In the genomic region with DNA sequence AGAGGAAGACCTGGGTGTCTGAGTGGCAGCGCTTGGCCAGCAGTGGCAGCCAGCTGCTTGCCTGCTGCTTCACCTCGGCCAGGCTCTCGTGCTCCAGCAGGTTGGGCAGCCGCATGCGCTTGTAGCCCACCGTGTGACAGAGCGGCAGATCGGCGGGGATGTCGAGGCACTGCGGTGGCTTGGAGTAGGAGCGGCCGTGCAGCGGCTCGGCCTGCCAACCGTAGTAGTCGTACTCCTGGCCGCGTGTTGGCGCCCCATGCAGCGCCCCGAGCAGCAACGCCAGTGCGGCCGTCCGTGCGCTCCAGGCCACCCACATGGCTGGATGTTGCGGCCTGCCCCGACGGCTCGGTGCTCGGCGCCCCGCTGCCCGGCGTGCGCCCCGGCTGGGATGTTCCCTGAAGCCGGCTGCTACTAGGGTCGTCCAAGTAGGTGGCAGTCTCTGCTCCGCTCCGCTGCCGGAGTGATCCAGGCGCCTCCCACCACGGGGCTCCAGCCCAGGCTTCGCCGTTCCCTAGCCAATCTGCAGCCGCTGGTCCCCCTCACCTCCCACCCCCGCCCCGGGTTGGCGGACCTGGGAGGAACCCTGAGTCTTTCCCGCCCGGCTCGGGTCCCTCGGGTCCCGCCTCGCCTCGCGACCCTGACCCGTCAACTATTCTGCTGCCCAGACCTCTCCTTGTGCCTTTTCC, we compare ENCODE assay signal across 9 mouse cellular contexts. TPM values are rescaled to one million over a fixed set of nuclear protein-coding genes. Genes with fewer than 3 reads are reported as not detected.
DNase-seq lines count a peak whose midpoint lies in the region; ATAC-seq and TF ChIP-seq lines count a peak whose summit lies in the region.
"Had no signal": no experiment of that assay in that cellular context is flagged by ENCODE, and none has a peak within 500 bp of the region (broad histone marks: within the 10 kb centered on the region; RNA-seq: fewer than 3 reads in every experiment).

TSS of gene Sfrp5 (minus strand) at position 557 of the 686 bp plus-strand sequence.

- peak within 1 kb of the TSS; percentile 50 for H3K4me3 ChIP-seq in gastrocnemius, adult 2 months
- peak within 1 kb of the TSS; percentile 39 for H3K4me3 ChIP-seq in heart, embryonic 16.5 days (ENCODE audit: low read length)
- H3K4me3 ChIP-seq in midbrain, embryonic 13.5 days (replicated peaks) = peak within 1 kb of the TSS; percentile 32
- H3K4me3 ChIP-seq: layer of hippocampus, adult 2 months had no signal

- H3K9me3 ChIP-seq in heart, embryonic 16.5 days (replicated peaks; ENCODE audit: control insufficient read depth, low read length) = no peaks in the 10 kb centered on the region
- H3K9me3 ChIP-seq in midbrain, embryonic 13.5 days = no peaks in the 10 kb centered on the region

- peak within 1 kb of the TSS; percentile 42; the same call in 1 of the 2 replicates for H3K9ac ChIP-seq in heart, embryonic 16.5 days (ENCODE audit: low read length)
- peak within 1 kb of the TSS; percentile 32; the same call in 1 of the 2 replicates for H3K9ac ChIP-seq in midbrain, embryonic 13.5 days (replicated peaks)

- WGBS in heart, embryonic 16.5 days = 1% methylated on average over 55 of the region's 60 CpGs
- WGBS in midbrain, embryonic 13.5 days = under 1% methylated on average over 60 of the region's 60 CpGs

- no peaks in the 10 kb centered on the region for H3K36me3 ChIP-seq in heart, embryonic 16.5 days (ENCODE audit: control insufficient read depth, insufficient read depth)
- no peaks in the 10 kb centered on the region for H3K36me3 ChIP-seq in midbrain, embryonic 13.5 days

- intact Hi-C loops in gastrocnemius, adult 2 months (cut with DNase I) = no loop called here
- intact Hi-C loops in left cerebral cortex, postnatal 25 days (cut with DNase I) = no loop called here
- intact Hi-C loops in gastrocnemius, postnatal 36 days (cut with DNase I) = no loop called here

- H3K27me3 ChIP-seq in heart, embryonic 16.5 days (ENCODE audit: control insufficient read depth, insufficient read depth, low read length) = peaks cover 65% of the 10 kb centered on the region
- H3K27me3 ChIP-seq in midbrain, embryonic 13.5 days = peaks cover 67% of the 10 kb centered on the region

- no peak for DNase-seq in gastrocnemius, adult 2 months
- DNase-seq in gastrocnemius, postnatal 4 days (ENCODE audit: low spot score in 2 of 2) = no peak
- DNase-seq in embryo, embryonic 10 days (ENCODE audit: low spot score) = peak; percentile 37
- DNase-seq in left cerebral cortex, postnatal 25 days (ENCODE audit: low spot score in 2 of 2) = no peak
- DNase-seq in layer of hippocampus, adult 9-11 months = no peak
- DNase-seq in gastrocnemius, postnatal 36 days = no peak

- peak within 1 kb of the TSS; percentile 58 for H3K4me2 ChIP-seq in heart, embryonic 16.5 days (ENCODE audit: low read depth, low read length)
- peak within 1 kb of the TSS; percentile 49 for H3K4me2 ChIP-seq in midbrain, embryonic 13.5 days (replicated peaks)

- H3K4me1 ChIP-seq in heart, embryonic 16.5 days (ENCODE audit: control insufficient read depth, insufficient read depth, low read length) = peaks cover 6% of the 10 kb centered on the region; the same call in 1 of the 2 replicates
- H3K4me1 ChIP-seq in midbrain, embryonic 13.5 days (replicated peaks) = peaks cover 13% of the 10 kb centered on the region

- TF ChIP-seq CTCF in gastrocnemius, adult 2 months (IDR thresholded peaks at IDR 0.05) = no peak

- peak within 1 kb of the TSS; percentile 35 for H3K27ac ChIP-seq in gastrocnemius, adult 2 months
- no peak within 1 kb of the TSS for H3K27ac ChIP-seq in heart, embryonic 16.5 days (ENCODE audit: low read length)
- no peak within 1 kb of the TSS for H3K27ac ChIP-seq in midbrain, embryonic 13.5 days
- H3K27ac ChIP-seq: layer of hippocampus, adult 2 months had no signal

- ATAC-seq in heart, embryonic 16.5 days (replicated peaks; ENCODE audit: extremely low read depth, insufficient read depth, low FRiP score) = peak; percentile 33; the same call in 1 of the 2 replicates
- peak; percentile 40 for ATAC-seq in midbrain, embryonic 13.5 days

RNA-seq across cellular contexts. Expression of gene Sfrp5, which starts in this region (rescaled TPM):
- total RNA-seq in gastrocnemius, adult 2 months (2021) = 1 to 10 TPM; 4.2 to 5.6 TPM
- total RNA-seq in gastrocnemius, postnatal 4 days (2021) = 1 to 10 TPM; 4.5 to 4.8 TPM
- 3.1 and 3.5 TPM in 2 replicates for polyA plus RNA-seq in heart, embryonic 16.5 days (2015; fragmentation: Nextera tagmentation; extraction: Ambion mirVana)
- 0.11 and 0.17 TPM in 2 replicates for polyA plus RNA-seq in midbrain, embryonic 13.5 days (2015; fragmentation: Nextera tagmentation; extraction: Ambion mirVana)
- 1 to 10 TPM in 1 of 2 experiments, under 1 TPM in 1; 0.62 to 1.3 TPM for total RNA-seq in left cerebral cortex, postnatal 25 days (2021)
- 1 to 10 TPM; 1.9 to 6.3 TPM for total RNA-seq in gastrocnemius, postnatal 36 days (2021)

Comparison
In these comparisons a context has a peak if more than half of its experiments do, and no peak if none do; other contexts are left out.
1. Peak in ATAC-seq, H3K4me3 ChIP-seq, H3K9ac ChIP-seq and H3K4me2 ChIP-seq in midbrain, embryonic 13.5 days; RNA of the gene not detected or under 1 TPM.